Mouse (Mus musculus) c-Kit-positive CD71-negative TER-119-negative erythroid progenitor cells, embryonic 14.5 days (primary cell): ENCODE results near the gene Htr2a.

Source experiments
- DNase-seq: peaks from one replicate; pipeline ENCODE4 v3.0.0-alpha.2; 2013; ENCODE audit warnings: low read depth

Gene Htr2a

GRCm38 (mm10) chr14:74697432-74697831 lies 56.8 kb downstream of the Htr2a start:
- no peak for DNase-seq

- DNase-seq = no peak
Measured at GRCm38 (mm10) chr14:74699241-74699640, 58.6 kb downstream of the Htr2a start.

GRCm38 (mm10) chr14:74703930-74704329 lies 63.3 kb downstream of the Htr2a start:
- peak; percentile 26 for DNase-seq

- DNase-seq = peak; percentile 74
Measured at GRCm38 (mm10) chr14:74709054-74709453, 68.4 kb downstream of the Htr2a start.

- DNase-seq = no peak
Measured at GRCm38 (mm10) chr14:74723541-74723940, 82.9 kb downstream of the Htr2a start.

- DNase-seq = no peak
Measured at GRCm38 (mm10) chr14:74731221-74732078, 90.8 kb downstream of the Htr2a start.

GRCm38 (mm10) chr14:74732079-74732783 lies 91.6 kb downstream of the Htr2a start, which contains the start of gene Esd:
Gene Esd, plus strand, starts transcription at chr14:74732297.
- peak; percentile 79 for DNase-seq

- DNase-seq = no peak
Measured at GRCm38 (mm10) chr14:74733397-74733796, 92.8 kb downstream of the Htr2a start.

- DNase-seq = no peak
Measured at GRCm38 (mm10) chr14:74735471-74735870, 94.8 kb downstream of the Htr2a start.

GRCm38 (mm10) chr14:74736850-74737249 lies 96.2 kb downstream of the Htr2a start:
- no peak for DNase-seq
